Mouse (Mus musculus): ENCODE measurements around the gene Zfp148. TPM values are rescaled to one million over a fixed set of nuclear protein-coding genes. Genes with fewer than 3 reads are reported as not detected.
"Not testable (repeated sequence)": the region's sequence is repeated elsewhere in the genome, so short reads cannot be mapped to it uniquely, and the experiment has no call there.

Gene Zfp148
- total RNA-seq, 2 experiments from 2014 or later, result 36.5 to 41.9 TPM

- DNase-seq, result peak in 1 of 2 experiments; percentile 35
Observed at GRCm38 (mm10) chr16:33461416-33461815, 80.8 kb downstream of the Zfp148 start.

- peak in 1 of 2 experiments; percentile 22 for DNase-seq
Observed at GRCm38 (mm10) chr16:33464509-33465241, 84.0 kb downstream of the Zfp148 start.

- no peak for DNase-seq
Observed at GRCm38 (mm10) chr16:33465242-33465614, 84.6 kb downstream of the Zfp148 start.

- no peak for DNase-seq
Observed at GRCm38 (mm10) chr16:33467451-33467850, 86.8 kb downstream of the Zfp148 start.

GRCm38 (mm10) chr16:33469973-33470372 lies 89.3 kb downstream of the Zfp148 start:
- DNase-seq, result no peak

GRCm38 (mm10) chr16:33474381-33474780 lies 93.7 kb downstream of the Zfp148 start:
- no peak for DNase-seq

- no peak for DNase-seq
Observed at GRCm38 (mm10) chr16:33479926-33480325, 99.3 kb downstream of the Zfp148 start.

- peak; percentile 17 to 48 for DNase-seq
Observed at GRCm38 (mm10) chr16:33481148-33481547, 100.5 kb downstream of the Zfp148 start.

- DNase-seq, result peak; percentile 36 to 50
Observed at GRCm38 (mm10) chr16:33482309-33482708, 101.7 kb downstream of the Zfp148 start.

GRCm38 (mm10) chr16:33487709-33488108 lies 107.1 kb downstream of the Zfp148 start:
- no peak for DNase-seq

GRCm38 (mm10) chr16:33494374-33494773 lies 113.7 kb downstream of the Zfp148 start:
- no peak for DNase-seq

GRCm38 (mm10) chr16:33508082-33508481 lies 127.4 kb downstream of the Zfp148 start:
- no peak for DNase-seq

GRCm38 (mm10) chr16:33509231-33509630 lies 128.6 kb downstream of the Zfp148 start:
- DNase-seq, result not testable (repeated sequence)

- not testable (repeated sequence) for DNase-seq
Observed at GRCm38 (mm10) chr16:33510856-33511255, 130.2 kb downstream of the Zfp148 start.

- no peak for DNase-seq
Observed at GRCm38 (mm10) chr16:33512555-33512954, 131.9 kb downstream of the Zfp148 start.

GRCm38 (mm10) chr16:33516807-33517565 lies 136.3 kb downstream of the Zfp148 start, which contains the start of gene Slc12a8:
Gene Slc12a8, plus strand, starts transcription at chr16:33517328.
- DNase-seq, result peak; percentile 17 to 31

GRCm38 (mm10) chr16:33517627-33518026 lies 137.0 kb downstream of the Zfp148 start:
- peak in 1 of 2 experiments; percentile 20 for DNase-seq

GRCm38 (mm10) chr16:33518236-33518635 lies 137.6 kb downstream of the Zfp148 start:
- no peak for DNase-seq

- no peak for DNase-seq
Observed at GRCm38 (mm10) chr16:33519916-33520568, 139.4 kb downstream of the Zfp148 start.

- no peak for DNase-seq
Observed at GRCm38 (mm10) chr16:33522516-33522915, 141.9 kb downstream of the Zfp148 start.

GRCm38 (mm10) chr16:33523571-33523970 lies 142.9 kb downstream of the Zfp148 start:
- no peak for DNase-seq

Data from heart, adult 18-20 months (tissue).